Mouse (Mus musculus): ENCODE data around the gene Gnptg. TPM values are rescaled to one million over a fixed set of nuclear protein-coding genes. Genes with fewer than 3 reads are reported as not detected.

The Gnptg gene
- total RNA-seq (2021): 10 to 100 TPM; 72.2 to 73.5 TPM
- long read RNA-seq, experiment 1, transcript Gnptg-201 (11 exons, 1,234 nt): major isoform, 52 of 95 reads
- long read RNA-seq, experiment 1, partial matches to known transcripts: 5 of 95 reads
- long read RNA-seq, experiment 1, other reads (novel, unspliced or antisense): 38 of 95 reads
- long read RNA-seq, experiment 2, transcript Gnptg-201 (11 exons, 1,234 nt): major isoform, 43 of 85 reads
- long read RNA-seq, experiment 2, partial matches to known transcripts: 7 of 85 reads
- long read RNA-seq, experiment 2, other reads (novel, unspliced or antisense): 35 of 85 reads

DNA sequence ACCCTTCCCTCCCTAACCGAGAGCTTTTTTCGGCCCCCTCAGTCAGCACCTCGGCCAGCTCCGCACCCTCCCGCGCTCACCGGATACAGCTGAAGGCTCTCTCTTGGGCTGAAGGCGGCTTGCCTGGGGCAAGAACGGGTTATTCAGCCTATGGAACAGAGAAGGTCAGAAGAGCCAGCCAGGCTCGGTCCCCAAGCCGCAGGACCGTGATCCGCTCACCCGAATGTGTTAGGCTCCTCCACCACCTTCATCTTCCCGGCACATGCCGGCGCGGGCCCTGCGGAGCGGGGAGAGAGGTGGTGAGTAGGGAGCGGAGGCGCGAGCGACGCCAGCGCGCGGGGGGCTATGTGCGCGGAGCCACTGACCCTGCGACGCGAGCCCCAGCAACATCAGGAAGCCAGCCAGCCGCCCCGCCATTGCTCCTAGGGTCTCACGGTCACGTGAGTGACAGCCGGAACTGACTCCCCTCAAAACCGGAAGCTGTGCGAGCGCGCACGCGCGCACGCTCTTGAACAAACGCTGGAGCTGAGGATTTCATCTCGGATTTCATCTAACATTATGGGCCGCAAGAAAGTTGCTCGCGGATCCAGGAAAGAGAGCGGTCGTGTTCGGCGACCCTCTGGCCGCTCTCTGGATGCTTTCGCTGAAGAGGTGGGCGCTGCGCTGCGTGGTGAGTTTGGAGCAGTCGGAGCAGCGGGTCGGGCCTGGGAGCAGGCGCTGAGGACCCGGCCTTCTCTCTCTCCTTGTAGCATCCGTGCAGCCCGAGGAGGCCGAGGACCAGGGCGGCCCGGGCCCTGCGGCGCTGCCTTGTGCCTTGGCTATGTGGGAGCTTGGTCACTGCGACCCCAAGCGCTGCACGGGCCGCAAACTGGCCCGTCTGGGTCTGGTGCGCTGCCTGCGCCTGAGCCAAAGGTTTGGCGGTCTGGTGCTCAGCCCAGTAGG is at the start of gene Gnptg, which contains the start of gene Tsr3:
TSS of gene Gnptg (minus strand) at position 430 of the 942 bp plus-strand sequence.
TSS of gene Tsr3 (plus strand) at position 476 of the 942 bp plus-strand sequence.
- intact Hi-C loops (cut with DNase I): no loop called here
- DNase-seq (ENCODE audit: low spot score in 2 of 2): peak; percentile 85 to 87

DNA sequence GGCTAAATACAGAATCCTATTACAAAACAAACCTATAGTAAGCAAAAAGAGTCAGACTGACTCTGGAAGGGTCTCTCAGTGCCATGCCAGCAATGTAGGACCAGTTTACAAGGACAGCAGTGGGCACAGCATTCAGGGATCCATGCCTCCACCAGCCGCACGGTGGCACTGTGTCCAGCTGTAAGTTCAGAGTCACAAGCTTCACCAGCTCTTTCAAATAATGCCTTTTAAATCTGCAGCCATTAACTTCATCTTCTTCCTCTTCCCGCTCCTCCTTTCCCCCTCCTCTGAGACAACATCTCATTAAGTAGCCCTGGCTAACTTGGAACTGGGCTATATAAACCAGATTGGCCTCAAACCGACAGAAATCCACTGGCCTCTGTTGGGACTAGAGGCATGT is 48.9 kb upstream of the Gnptg start:
- DNase-seq (ENCODE audit: low spot score in 2 of 2): peak; percentile 50 to 66
- intact Hi-C loops (cut with DNase I): no loop called here

DNA sequence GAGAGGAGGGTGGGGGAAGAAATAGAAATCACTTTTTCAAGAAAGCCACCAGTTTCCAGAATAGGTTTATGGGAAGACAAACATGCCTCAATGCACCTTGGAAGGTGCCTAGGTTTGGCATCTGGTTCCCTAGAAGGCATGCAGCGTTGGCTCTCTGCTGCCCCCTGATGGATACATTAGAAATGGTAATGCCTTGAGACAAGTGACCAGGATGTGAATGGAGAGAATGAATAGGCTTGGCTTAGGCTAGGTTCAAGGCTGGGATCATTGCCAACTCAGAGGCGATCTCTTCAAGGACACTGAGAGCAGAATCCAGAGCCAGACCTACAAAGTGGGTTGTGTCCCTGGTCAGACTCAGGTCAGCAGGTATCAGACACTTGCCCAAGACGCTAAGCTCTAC is 45.1 kb upstream of the Gnptg start:
- peak; percentile 60 to 63 for DNase-seq (ENCODE audit: low spot score in 2 of 2)
- intact Hi-C loops (cut with DNase I): no loop called here

DNA sequence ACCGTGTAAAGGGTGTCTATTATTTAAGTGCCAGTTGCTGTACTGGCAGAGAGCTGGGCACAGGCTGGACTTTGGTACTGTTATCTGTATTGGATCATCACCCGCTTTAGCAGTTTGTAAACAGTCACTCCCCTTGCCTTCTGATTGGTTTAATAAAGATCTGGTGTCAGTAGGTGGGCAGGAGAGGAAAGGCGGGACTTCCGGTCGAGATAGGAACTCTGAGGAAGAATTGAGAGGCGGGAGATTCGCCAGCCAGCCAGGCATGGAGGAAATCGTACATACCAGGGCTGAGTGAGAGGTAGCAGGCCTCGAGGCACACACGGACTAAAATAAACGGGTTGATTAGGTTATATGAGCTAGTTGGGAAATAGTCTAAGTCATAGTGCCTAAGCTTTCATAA is 42.2 kb upstream of the Gnptg start:
- DNase-seq (ENCODE audit: low spot score in 2 of 2): no peak
- intact Hi-C loops (cut with DNase I): no loop called here

DNA sequence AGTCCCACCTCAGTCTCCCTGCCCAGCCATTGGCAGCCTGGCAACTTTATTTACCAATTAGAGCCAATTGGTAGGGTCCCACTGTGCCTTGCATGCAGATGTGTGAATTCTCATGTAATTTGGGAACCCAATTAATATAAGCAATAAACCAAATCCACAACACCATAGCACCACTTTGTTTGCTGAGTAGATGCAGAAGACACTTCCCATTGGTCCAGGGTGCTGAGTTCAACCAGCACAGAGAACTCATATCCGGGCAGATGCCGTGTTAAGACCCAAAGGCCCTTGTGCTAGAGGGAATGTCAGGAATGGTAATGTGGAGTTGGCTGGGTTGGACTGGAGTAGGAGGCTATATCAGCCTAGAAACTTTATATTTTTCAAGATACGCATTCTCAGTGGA is 35.9 kb upstream of the Gnptg start:
- intact Hi-C loops (cut with DNase I): no loop called here
- no peak for DNase-seq (ENCODE audit: low spot score in 2 of 2)

DNA sequence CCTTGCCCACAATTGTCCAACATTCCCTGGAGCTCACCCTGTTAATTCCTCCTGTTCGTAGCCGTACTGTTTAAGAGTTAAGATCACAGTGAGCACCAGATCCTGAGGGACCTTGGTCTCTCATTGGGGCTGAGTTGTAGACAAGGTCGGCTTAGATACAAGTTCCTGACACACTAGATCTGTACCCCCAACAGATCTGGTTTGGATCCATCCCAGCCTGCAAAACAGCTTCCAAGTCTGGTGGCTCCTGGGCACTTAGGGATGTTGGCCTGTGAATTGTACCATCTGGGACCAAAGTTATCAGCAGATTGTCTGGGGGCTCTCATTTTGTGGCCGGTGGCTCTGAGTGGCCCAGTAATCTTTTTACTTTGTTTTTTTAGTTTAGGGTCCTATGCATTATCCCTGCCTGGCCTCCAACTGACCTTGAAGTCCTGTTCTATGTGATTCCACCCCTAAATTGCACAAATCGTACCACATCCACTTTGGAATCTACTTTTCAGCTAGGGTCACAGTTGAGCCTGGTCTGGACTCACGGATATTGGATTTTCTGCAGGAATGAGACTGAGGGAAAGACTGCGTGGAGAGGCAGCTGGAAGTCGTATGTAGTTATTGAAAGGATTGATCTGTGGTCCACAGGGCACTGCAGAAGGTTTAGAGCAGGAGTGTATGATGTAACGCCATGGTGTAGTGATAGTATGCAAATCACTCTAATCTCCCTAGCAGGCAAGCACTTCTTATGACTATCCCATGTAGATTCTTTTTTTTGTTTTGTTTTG is 34.8 kb upstream of the Gnptg start, which contains the start of gene Ube2i:
TSS of gene Ube2i (minus strand) at position 52 of the 776 bp plus-strand sequence.
- intact Hi-C loops (cut with DNase I): loop anchor here (5.0 kb wide), 1 partner anchor 87 kb away; the partner anchor contains the start of gene Unkl
- no peak for DNase-seq (ENCODE audit: low spot score in 2 of 2)

DNA sequence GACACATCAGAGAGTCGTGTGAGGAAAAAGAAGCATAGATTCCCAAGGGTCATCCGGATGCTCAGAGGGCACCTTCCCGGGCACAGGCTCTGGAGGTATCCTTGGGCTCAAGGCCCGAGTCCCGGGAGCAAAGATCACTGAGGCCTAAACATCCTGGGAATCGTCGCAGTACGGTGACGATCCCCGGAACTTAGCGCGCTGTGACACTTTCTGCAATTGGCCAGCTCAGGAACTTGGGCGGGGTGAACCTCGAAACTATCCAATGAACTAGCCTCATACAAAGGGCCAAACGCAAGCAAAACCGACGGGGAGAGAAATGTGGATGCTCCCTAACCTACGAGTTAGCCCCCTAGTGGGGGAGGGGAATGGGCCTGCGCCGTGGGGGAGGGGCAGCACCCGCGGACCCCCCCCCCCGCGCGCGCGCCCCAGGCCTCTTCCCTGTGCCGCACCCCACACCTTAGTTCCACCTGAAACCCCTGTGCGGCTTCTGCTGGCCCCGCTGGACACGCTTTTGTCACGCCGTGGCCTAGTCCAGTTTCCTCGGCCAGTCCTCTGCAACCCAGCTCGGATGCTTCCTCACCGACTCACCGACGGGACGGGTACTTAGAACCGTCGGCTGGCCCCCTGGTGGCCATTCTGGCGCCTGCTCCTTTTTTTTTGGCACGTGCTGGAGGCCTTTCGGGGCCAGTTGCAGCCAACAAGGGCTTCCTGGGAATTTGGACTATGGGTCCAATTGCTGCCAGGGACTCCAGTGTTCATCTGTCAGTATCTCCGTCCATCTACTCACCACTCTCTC is 34.0 kb upstream of the Gnptg start:
- intact Hi-C loops (cut with DNase I): loop anchor here (5.0 kb wide), 1 partner anchor 87 kb away; the partner anchor contains the start of gene Unkl
- peak; percentile 96 to 97 for DNase-seq (ENCODE audit: low spot score in 2 of 2)

DNA sequence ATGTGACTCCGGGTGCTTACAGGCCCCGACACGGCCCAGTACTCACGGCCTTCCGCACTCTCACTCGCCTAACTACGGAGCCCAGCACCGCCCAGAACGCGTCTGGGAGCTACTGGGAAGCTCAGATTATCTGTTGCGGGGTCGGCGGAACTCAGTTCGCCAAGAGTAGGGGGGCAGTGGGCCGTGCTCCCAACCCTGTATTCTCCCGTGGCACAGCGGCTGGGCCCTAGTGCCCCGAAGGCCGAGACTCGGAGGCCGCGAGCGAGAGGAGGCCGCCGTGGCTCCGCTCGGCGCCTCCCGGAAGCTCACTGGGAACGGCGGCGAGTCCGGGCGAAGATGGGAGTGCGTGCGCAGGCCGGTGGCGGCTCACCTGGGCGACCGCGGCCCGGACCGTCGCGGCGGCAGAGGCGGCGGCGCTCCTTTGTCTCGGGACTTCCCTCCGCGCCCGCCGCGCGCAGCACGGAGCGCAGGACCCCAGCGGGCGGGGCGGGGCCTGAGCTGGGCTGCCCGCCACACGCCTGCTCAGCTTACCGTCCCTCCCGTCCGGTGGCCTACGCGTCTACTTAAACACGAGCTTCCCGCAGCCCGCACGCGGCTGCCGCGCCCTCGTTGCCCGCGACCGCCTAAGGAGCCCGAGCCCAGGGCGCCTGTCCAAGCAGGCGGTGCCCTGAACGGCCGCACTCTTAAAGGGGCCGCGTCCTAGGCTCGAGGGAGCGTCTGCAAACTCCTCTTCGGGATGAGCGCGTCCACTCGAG is 33.2 kb upstream of the Gnptg start:
- DNase-seq (ENCODE audit: low spot score in 2 of 2): peak in 1 of 2 experiments; percentile 86
- intact Hi-C loops (cut with DNase I): loop anchor here (5.0 kb wide), 1 partner anchor 86 kb away; the partner anchor contains the start of gene Unkl

DNA sequence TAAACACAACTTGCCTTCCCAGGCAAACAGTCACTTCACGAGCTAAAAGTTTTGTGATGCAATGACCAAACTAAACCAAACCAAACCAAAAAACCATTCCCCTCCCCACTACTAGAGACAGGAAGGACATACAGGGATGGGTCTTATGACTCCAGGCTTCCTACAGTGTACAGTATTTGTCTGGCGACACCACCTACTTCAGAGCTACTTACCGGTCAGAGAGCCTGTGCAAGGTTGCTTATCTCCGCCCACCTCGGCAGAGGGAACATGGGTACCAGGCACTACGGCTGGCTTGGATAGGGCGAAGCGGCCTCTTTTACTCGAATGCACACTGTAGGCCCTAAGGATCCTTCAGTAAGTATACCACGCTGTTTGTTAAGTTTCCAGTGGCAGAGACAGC is 32.4 kb upstream of the Gnptg start:
- no peak for DNase-seq (ENCODE audit: low spot score in 2 of 2)
- intact Hi-C loops (cut with DNase I): loop anchor here (5.0 kb wide), 1 partner anchor 85 kb away; the partner anchor contains the start of gene Unkl

DNA sequence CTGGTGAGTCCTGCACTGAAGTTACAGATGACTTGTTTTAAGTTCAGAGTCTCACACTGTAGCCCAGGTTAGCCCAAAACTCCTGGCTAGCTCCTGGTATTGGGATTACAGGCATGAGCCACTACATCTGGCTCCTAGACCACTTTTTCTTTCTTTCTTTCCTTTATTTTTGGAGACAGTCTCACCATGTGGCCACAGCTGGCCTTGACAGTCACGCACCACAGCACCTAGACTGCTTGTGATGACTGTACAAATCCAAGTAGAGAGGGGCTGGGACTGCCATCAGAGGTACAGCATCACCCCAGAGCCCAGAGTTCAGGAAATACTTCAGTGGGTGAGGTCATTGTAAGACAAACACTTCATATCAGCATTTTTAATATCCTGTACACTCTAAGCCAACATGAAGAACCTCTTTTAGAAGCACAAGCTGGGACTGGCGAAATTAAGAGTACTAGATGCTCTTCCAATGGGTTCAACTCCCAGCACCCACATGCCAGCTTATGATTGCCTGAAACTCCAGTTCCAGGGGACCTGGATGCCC is 30.9 kb upstream of the Gnptg start:
- DNase-seq (ENCODE audit: low spot score in 2 of 2): no peak
- intact Hi-C loops (cut with DNase I): loop anchor here (5.0 kb wide), 1 partner anchor 84 kb away; the partner anchor contains the start of gene Unkl

DNA sequence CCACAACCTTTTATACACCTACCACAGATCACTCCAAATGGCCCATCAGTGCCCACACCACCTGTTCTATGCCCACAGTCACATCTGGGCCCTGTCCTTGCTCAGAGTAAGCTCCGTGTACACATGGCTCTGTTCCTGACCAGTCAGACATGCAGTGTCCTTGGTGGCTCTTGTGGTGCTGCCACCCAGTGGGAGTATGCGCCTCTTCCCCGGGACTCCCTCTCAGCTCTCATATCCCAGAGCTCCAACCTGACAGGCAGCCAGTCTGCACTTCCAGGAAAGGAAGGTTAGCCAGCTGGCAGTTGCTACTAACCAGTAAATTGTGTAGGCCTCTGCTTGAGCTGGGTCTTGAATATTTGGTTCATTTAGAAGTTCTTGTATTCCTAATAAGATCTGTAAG is 24.5 kb upstream of the Gnptg start:
- intact Hi-C loops (cut with DNase I): no loop called here

DNA sequence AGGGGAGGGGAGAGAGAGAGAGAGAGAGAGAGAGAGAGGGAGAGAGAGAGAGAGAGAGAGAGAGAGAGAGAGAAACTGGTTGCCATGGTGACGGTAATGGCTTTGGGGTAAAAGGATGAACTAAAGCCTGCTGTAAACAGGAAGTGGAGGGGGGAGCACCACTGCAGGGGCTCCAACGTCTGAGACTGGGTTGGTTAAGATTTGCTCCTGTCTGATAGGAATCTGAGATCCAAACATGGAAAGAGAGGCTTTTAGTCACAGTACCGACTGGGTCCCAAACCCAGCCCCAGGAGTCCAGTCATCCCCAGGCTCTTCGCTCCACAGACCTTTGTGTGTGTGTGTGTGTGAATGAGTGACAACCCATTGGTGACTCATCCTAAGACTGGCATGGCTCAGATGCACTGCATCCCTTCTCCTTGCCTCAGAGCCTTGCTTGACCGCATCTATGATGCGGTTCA is 17.9 kb upstream of the Gnptg start:
- no peak for DNase-seq (ENCODE audit: low spot score in 2 of 2)
- intact Hi-C loops (cut with DNase I): no loop called here

More for the DNA sequence above, 24.5 kb upstream of the Gnptg start:
- DNase-seq (ENCODE audit: low spot score in 2 of 2): peak in 1 of 2 experiments; percentile 65

DNA sequence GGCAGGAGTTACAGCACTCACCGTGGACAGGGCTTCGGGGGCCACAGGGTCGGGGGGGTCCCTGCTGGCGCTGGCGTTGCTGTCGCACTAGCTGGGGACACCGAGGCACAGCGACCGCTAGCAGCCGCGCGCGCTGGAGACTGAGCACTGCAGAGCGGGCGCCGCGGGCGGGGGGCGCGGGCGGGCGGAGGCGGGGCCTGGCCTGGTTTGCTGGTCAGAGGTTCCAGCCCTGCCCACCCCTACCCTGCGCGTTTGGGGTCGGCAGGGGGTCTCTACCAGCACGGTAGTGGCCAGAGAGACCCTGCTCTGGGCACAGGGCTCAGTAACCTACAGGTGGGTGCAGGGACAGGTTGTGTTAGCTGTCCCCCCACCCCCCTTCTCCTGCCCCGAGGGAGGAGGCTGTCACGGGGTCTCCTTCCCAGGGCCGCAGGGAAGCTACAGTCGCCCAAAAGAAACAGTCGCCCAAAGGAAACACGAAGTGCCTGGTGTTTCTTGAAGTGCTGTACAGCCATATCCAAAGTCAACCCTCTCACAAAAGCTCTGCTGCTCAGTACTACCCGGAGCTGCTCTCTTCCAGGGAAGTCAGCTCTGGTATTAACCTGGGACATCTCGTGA is 16.3 kb upstream of the Gnptg start, which contains the start of gene Baiap3:
TSS of gene Baiap3 (minus strand) at position 225 of the 615 bp plus-strand sequence.
- DNase-seq (ENCODE audit: low spot score in 2 of 2): no peak
- intact Hi-C loops (cut with DNase I): no loop called here

DNA sequence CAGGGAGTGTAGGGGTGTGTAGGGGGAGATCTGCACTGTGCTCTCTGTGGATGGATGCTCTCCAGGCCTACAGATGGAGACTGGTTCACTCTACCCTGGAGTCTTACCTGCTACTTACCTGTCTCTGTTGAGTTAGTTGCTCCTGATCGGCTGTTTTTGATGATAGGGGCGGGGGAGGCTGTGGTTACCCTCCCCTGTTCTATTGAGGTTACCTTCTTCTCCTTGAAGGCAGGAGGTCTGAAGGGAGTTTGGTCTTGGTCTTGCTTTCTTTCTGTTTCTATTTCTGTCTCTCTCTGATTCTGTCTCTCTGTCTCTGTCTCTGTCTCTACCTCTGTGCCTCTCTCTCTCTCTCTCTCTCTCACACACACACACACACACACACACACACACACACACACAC is 15.2 kb upstream of the Gnptg start:
- intact Hi-C loops (cut with DNase I): no loop called here
- DNase-seq (ENCODE audit: low spot score in 2 of 2): no peak

DNA sequence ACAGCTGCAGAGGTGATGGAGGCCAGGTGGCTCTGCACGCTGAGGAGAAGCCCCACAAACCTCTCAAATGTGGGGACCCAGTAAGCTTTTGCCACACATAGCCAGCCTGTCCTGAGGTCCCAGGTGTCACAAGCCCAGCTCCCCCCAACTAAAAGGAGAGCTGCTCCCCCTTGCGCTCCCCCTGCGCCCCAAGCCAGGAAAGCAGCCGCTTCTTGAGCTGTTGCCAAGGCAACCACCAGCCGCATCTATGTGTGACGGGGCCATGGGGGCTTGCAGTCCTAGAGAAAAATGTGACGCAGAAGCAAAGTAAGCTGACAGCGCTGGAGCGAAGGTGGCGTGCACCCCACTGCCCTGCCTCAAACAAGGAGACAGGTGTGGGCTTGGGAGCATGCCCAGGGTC is 13.8 kb upstream of the Gnptg start:
- intact Hi-C loops (cut with DNase I): no loop called here
- DNase-seq (ENCODE audit: low spot score in 2 of 2): peak; percentile 64 to 81

DNA sequence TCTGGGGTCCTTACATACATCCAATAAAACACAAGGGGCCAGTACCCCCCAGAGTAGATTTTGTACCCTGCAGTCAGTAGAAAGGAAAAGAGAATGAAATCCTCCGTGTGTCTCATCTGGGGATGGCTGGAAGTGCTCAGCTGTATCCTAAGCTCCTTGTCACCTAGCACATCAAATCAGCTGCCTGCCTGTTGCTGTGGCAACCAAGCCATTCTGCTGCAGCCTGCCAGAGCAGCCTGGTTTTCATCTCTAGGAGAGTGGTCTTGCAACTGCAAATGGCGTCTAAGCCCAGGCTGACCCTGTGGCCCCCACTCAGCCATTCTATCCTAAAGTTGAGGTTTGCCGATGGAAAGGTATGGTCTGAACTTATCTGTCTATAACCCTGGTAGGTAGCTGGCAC is 12.7 kb upstream of the Gnptg start:
- intact Hi-C loops (cut with DNase I): no loop called here
- DNase-seq (ENCODE audit: low spot score in 2 of 2): peak; percentile 50 to 65

Measured in left cerebral cortex, postnatal 14 days (tissue).